Mouse (Mus musculus) ES-E14 (cell line): ENCODE measurements around the gene Sat2. TPM values are rescaled to one million over a fixed set of nuclear protein-coding genes. Genes with fewer than 3 reads are reported as not detected.

Source experiments
- DNase-seq: peaks from one replicate; pipeline ENCODE4 v3.0.0-alpha.2; 2013; ENCODE audit warnings: low read depth, low spot score
- H3K27ac ChIP-seq: 2 replicates; pipeline ENCODE4 v1.5.1; 2012; ENCODE audit warnings: low read depth, mild to moderate bottlenecking, low read length, moderate library complexity, mixed read lengths; ENCODE audit not compliant: poor library complexity, insufficient read depth, severe bottlenecking
- H3K36me3 ChIP-seq: 2 replicates; pipeline ENCODE4 v1.6.1; 2012; ENCODE audit warnings: mild to moderate bottlenecking, low read length, moderate library complexity, mixed read lengths; ENCODE audit not compliant: control insufficient read depth, poor library complexity, insufficient read depth, severe bottlenecking
- H3K4me1 ChIP-seq, 2 experiments: fragments of 150-350 bp in 1 of 2; sonication (generic) in 1 of 2; 2 replicates each; pipeline ENCODE4 v1.6.1; 2012; ENCODE audit warnings: low read length in 2 of 2, mild to moderate bottlenecking in 1 of 2, mixed read lengths in 1 of 2; ENCODE audit not compliant: control insufficient read depth in 2 of 2, insufficient read depth in 2 of 2, poor library complexity in 1 of 2
- H3K4me3 ChIP-seq, 2 experiments: fragments of 150-350 bp in 1 of 2; sonication (generic) in 1 of 2; 2 replicates each; pipeline ENCODE4 v1.5.1; 2012; ENCODE audit warnings: low read length in 2 of 2, low read depth in 1 of 2, mild to moderate bottlenecking in 1 of 2, mixed read lengths in 1 of 2; ENCODE audit not compliant: insufficient read depth in 1 of 2, poor library complexity in 1 of 2, severe bottlenecking in 1 of 2
- H3K9ac ChIP-seq: 2 replicates; pipeline ENCODE4 v1.6.1; 2012; ENCODE audit warnings: low read depth, mild to moderate bottlenecking, low read length, mixed read lengths; ENCODE audit not compliant: poor library complexity, insufficient read depth, severe bottlenecking
- H3K9me3 ChIP-seq: fragments of 150-350 bp; sonication (generic); 2 replicates; pipeline ENCODE4 v1.6.1; 2012; ENCODE audit warnings: low read depth, mild to moderate bottlenecking, low read length; ENCODE audit not compliant: control insufficient read depth, insufficient read depth
- CHD2 ChIP-seq: IDR thresholded peaks from 2 replicates; pipeline ENCODE4 v1.6.1; 2014; ENCODE audit warnings: mild to moderate bottlenecking, low read depth, low read length, inconsistent platforms
- HCFC1 ChIP-seq: IDR thresholded peaks from 2 replicates; pipeline ENCODE4 v1.6.1; 2012; ENCODE audit warnings: low read length, inconsistent platforms, borderline replicate concordance; ENCODE audit not compliant: insufficient read depth
- MAFK ChIP-seq: IDR thresholded peaks from 2 replicates; pipeline ENCODE4 v1.6.1; 2014; ENCODE audit warnings: mild to moderate bottlenecking, low read depth, low read length, inconsistent platforms; ENCODE audit not compliant: insufficient read depth
- ZC3H11A ChIP-seq: IDR thresholded peaks from 2 replicates; pipeline ENCODE4 v1.6.1; 2012; ENCODE audit warnings: low read depth, mild to moderate bottlenecking, inconsistent platforms, low read length, borderline replicate concordance
- ZNF384 ChIP-seq: IDR thresholded peaks from 2 replicates; pipeline ENCODE4 v1.6.1; 2012; ENCODE audit warnings: low read depth, low read length, inconsistent platforms
- in situ Hi-C, 2 experiments: fragments of 600-800 bp; cut with MboI; formaldehyde crosslinking; loops; one replicate each; pipeline ENCODE4 v1.15.1; 2025; ENCODE audit warnings: low sequenced_read_pairs in 2 of 2, inconsistent platforms in 1 of 2; ENCODE audit not compliant: unreplicated experiment in 2 of 2
- total RNA-seq: library from RNA; depleted of rRNA; stranded (reverse); fragments of 300-350 nt; gene quantifications from 2 replicates; pipeline ENCODE4 v1.2.3, GENCODE M21; 2012

Sat2 gene
- total RNA-seq, 1 experiment: 3.6 TPM

GRCm38 (mm10) chr11:69604795-69605664, 16.8 kb upstream of the Sat2 start:
- in situ Hi-C loops: no loop called here
- peak overlapping the region; percentile 48 for H3K9ac ChIP-seq
- no peaks in the 10 kb centered on the region for H3K36me3 ChIP-seq
- no peaks in the 10 kb centered on the region for H3K9me3 ChIP-seq
- no peak overlapping the region for H3K27ac ChIP-seq
- peaks cover 14 to 22% of the 10 kb centered on the region in 2 experiments; a peak in 3 of 4 replicates for H3K4me1 ChIP-seq
- TF ChIP-seq ZNF384 (no peak), MAFK (no peak), HCFC1 (no peak), ZC3H11A (no peak), CHD2 (no peak)
- no peak for DNase-seq
- H3K4me3 ChIP-seq: peak overlapping the region; percentile 69 to 91

GRCm38 (mm10) chr11:69605726-69606490, 15.9 kb upstream of the Sat2 start, which contains the start of gene Atp1b2:
Atp1b2 (minus strand) TSS chr11:69605942.
- peak; percentile 76 for DNase-seq
- Histone ChIP-seq H3K9ac (peak within 1 kb of the TSS; percentile 48), H3K27ac (no peak within 1 kb of the TSS), H3K9me3 (no peaks in the 10 kb centered on the region), H3K36me3 (no peaks in the 10 kb centered on the region), H3K4me1 (peaks cover 9 to 15% of the 10 kb centered on the region in 2 experiments; a peak in 3 of 4 replicates), H3K4me3 (peak within 1 kb of the TSS; percentile 69 to 91)
- in situ Hi-C loops: no loop called here
- no peak for TF ChIP-seq MAFK
- peak; percentile 66; the same call in 1 of the 2 replicates for TF ChIP-seq HCFC1
- TF ChIP-seq ZNF384: peak; percentile 99
- TF ChIP-seq CHD2: no peak

- no peak overlapping the region for H3K9ac ChIP-seq
- no peak for DNase-seq
- H3K4me3 ChIP-seq: peak overlapping the region in 1 of 2 experiments; percentile 91; a peak in 2 of 4 replicates
- H3K4me1 ChIP-seq: peaks cover 6 to 12% of the 10 kb centered on the region in 2 experiments; a peak in 2 of 4 replicates
- no peaks in the 10 kb centered on the region for H3K36me3 ChIP-seq
- TF ChIP-seq MAFK (no peak), ZNF384 (no peak), HCFC1 (no peak), ZC3H11A (no peak), CHD2 (no peak)
- H3K27ac ChIP-seq: no peak overlapping the region
- H3K9me3 ChIP-seq: no peaks in the 10 kb centered on the region
- in situ Hi-C loops: no loop called here
These were observed 15.4 kb upstream of the Sat2 start for GRCm38 (mm10) chr11:69606491-69606795.

GRCm38 (mm10) chr11:69606832-69607231, 15.0 kb upstream of the Sat2 start:
- Histone ChIP-seq H3K9ac (no peak overlapping the region), H3K36me3 (no peaks in the 10 kb centered on the region), H3K27ac (no peak overlapping the region), H3K9me3 (no peaks in the 10 kb centered on the region), H3K4me1 (peaks cover 3 to 8% of the 10 kb centered on the region in 2 experiments; a peak in 1 of 4 replicates), H3K4me3 (no peak overlapping the region)
- in situ Hi-C loops: no loop called here
- TF ChIP-seq HCFC1 (no peak), MAFK (no peak)
- no peak for DNase-seq
